Mouse (Mus musculus): ENCODE measurements around the gene Zpbp. TPM values are rescaled to one million over a fixed set of nuclear protein-coding genes. Genes with fewer than 3 reads are reported as not detected.

The Zpbp gene
- under 1 TPM; 0.30 to 0.44 TPM for total RNA-seq (2021)

- intact Hi-C loops (cut with DNase I) = loop anchor here (2.0 to 10.0 kb wide), 2 partner anchors 327 to 513 kb away; no protein-coding TSS in a partner anchor
- DNase-seq = peak; percentile 87 to 88
Measured at GRCm38 (mm10) chr11:11461635-11462560, at the start of gene Zpbp, which contains the start of gene Spata48. Gene Zpbp (minus strand): TSS chr11:11462408. Gene Spata48 (plus strand): TSS chr11:11462094.

- no peak for DNase-seq
Measured at GRCm38 (mm10) chr11:11509413-11509812, 47.2 kb upstream of the Zpbp start.

DNA sequence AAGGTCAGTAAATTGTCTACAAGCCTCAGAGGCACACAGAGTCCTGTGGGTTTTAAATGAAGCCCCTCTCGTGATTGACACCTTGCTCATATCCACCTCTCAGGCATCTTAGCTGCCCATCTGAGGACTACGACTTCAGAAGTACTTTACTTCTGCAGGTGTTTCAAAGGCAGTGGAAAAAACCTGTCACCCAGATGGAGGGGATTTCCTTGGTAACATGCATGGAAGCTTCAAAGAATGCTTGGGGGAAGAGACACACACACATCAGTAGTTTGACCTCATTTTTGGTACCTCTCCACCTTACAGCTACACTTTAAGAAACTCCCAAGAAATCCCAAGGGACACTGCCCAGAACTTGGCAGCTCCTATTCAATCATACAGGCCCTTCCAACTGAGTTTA lies 44.0 kb upstream of the Zpbp start:
- intact Hi-C loops (cut with DNase I) = no loop called here
- no peak for DNase-seq

More at GRCm38 (mm10) chr11:11509413-11509812, 47.2 kb upstream of the Zpbp start:
- intact Hi-C loops (cut with DNase I) = no loop called here

GRCm38 (mm10) chr11:11499944-11500343 lies 37.7 kb upstream of the Zpbp start:
- DNase-seq = peak in 1 of 2 experiments; percentile 5
- intact Hi-C loops (cut with DNase I) = loop anchor here (2.0 kb wide), 1 partner anchor 289 kb away; no protein-coding TSS in a partner anchor

DNA sequence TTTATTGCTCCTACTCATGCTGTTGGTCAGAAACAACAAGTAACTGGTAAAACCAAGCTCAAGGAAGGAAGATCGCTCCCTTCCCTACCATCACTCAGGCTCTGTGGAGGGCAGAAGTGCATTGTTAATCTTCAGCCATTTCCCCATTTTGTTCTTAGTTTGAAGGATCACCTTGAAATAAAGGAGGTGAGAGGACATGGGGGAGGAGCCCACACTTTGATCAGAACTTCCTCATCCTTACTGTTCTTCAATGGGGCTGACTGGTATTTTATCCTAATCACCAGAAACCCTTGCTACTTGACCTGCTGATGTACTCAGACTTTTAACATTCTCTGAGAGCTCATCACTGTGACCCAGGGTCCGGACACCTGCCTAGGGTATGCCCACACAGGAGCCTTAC lies 33.5 kb upstream of the Zpbp start:
- intact Hi-C loops (cut with DNase I) = no loop called here
- DNase-seq = no peak

- no peak for DNase-seq
- intact Hi-C loops (cut with DNase I) = no loop called here
Measured at GRCm38 (mm10) chr11:11492044-11492443, 29.8 kb upstream of the Zpbp start.

DNA sequence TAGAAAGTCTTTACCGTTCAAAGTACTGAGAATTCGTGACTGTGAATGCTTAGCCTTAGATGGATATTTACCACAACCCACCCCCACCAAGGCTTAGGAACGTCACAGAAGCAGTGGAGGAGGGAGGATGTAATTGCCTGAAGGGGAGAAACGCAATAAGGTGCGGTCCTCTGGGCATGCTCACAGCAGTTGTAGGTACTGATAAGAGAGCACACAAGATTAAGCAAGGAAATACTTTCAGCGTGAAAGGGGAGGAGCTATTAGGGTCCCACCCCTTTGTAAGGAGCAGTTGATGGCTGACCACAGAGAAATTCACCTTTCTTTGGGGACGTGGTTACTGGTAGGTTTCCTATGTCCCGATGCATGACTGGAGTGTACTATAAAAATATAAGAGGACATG lies 22.2 kb upstream of the Zpbp start:
- intact Hi-C loops (cut with DNase I) = no loop called here

GRCm38 (mm10) chr11:11468924-11469323 lies 6.7 kb upstream of the Zpbp start:
- no peak for DNase-seq
- intact Hi-C loops (cut with DNase I) = loop anchor here (10.0 kb wide), 1 partner anchor 506 kb away; no protein-coding TSS in a partner anchor

More for the DNA sequence above, 22.2 kb upstream of the Zpbp start:
- no peak for DNase-seq

DNA sequence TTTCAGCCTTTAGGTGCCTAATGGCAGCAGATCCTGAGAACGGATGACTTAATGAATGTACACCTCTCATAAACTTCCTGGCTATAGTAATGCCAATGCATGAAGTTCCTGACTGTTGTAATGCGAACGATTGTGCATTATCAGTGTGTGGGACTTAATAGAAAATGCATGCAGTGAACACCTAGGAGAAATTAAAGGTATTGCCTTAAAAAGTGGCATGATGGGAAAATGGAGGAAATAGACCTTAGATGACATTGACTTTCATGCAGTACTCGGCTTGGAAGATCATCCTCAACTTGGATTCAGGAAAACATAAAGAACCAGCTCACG lies 318 bp upstream of the Zpbp start:
- intact Hi-C loops (cut with DNase I) = loop anchor here (10.0 kb wide), 1 partner anchor 512 kb away; no protein-coding TSS in a partner anchor
- DNase-seq = no peak

- intact Hi-C loops (cut with DNase I) = no loop called here
- no peak for DNase-seq
Measured at GRCm38 (mm10) chr11:11455037-11455436, 7.2 kb downstream of the Zpbp start.

- intact Hi-C loops (cut with DNase I) = no loop called here
- no peak for DNase-seq
Measured at GRCm38 (mm10) chr11:11417356-11417755, 44.9 kb downstream of the Zpbp start.

DNA sequence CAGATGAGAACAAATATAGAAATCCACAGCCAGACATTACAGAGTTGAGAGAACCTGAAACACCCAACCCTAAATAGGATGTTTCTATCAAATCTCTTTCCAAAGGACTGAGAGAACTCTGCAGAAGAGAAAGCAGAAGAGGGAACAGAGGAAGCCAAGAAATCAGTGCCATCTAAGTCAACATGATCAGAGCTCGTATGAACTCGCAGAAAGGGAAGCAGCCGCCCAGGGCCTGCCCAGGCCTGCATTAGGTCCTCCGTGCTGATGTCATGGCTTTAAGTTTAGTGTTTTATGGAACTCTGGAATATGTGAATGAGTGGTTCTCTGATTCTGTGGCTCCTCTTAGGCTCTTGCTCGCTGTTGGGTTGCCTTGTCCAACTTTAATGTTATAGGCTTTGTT lies 48.0 kb downstream of the Zpbp start:
- DNase-seq = no peak
- intact Hi-C loops (cut with DNase I) = no loop called here

DNA sequence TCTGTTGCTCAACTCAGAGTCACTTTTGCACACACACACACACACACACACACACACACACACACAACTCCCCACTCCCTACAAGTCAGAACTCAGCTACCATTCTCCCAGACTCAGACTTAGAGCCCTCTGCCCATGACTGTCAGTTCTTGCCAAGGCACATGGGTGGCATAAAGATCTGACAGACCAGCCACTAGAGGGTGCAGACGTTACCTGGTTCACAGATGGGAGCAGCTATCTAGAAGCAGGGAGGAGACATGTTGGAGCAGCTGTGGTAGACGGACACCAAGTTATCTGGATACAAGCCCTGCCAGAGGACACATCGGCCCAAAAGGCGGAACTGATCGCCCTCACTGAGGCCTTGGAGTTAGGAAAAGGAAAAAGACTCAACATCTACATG lies 67.5 kb downstream of the Zpbp start:
- intact Hi-C loops (cut with DNase I) = no loop called here
- DNase-seq = no peak

- intact Hi-C loops (cut with DNase I) = no loop called here
- no peak for DNase-seq
Measured at GRCm38 (mm10) chr11:11393164-11393563, 69.0 kb downstream of the Zpbp start.

DNA sequence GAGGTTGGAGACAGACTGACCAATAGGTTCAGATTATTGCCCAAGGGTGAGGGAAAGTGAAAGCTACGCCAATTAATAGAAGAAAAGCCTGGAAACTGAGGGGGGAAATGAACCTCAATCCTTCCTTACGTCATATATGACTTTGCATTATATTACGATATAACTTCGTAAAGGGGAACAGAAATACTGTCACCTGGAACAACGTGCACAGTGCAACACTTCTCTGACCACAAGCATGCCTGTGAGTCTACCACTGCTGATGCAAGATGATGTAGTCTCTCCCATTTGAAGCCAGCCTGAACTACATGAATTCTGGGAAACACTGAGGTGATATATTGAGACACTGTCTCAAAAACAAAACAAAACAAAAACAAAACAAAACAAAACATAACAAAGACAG lies 90.9 kb downstream of the Zpbp start:
- no peak for DNase-seq
- intact Hi-C loops (cut with DNase I) = no loop called here

- intact Hi-C loops (cut with DNase I) = no loop called here
- no peak for DNase-seq
Measured at GRCm38 (mm10) chr11:11283512-11283911, 178.7 kb downstream of the Zpbp start.

DNA sequence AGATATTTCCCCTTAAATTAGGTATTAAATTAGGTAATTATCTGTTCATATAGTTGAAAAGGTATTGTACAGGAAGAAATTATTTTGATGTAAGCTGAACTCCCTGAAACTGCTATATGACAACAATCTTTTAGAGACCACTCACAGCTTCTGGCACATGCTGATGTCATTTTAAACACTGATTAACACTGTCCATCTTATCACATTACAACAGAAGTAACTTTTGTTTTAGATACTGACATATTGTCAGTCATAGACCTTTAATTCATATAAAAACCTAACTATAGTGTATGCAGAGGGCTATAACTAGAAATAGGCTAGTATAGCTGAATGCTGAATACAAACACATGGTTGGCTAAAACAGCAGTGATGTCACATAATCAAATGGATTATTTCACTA lies 182.1 kb downstream of the Zpbp start:
- intact Hi-C loops (cut with DNase I) = no loop called here
- DNase-seq = no peak

GRCm38 (mm10) chr11:11257348-11257747 lies 204.9 kb downstream of the Zpbp start:
- intact Hi-C loops (cut with DNase I) = no loop called here
- DNase-seq = no peak

- intact Hi-C loops (cut with DNase I) = no loop called here
Measured at GRCm38 (mm10) chr11:11242694-11243377, 219.4 kb downstream of the Zpbp start.

DNA sequence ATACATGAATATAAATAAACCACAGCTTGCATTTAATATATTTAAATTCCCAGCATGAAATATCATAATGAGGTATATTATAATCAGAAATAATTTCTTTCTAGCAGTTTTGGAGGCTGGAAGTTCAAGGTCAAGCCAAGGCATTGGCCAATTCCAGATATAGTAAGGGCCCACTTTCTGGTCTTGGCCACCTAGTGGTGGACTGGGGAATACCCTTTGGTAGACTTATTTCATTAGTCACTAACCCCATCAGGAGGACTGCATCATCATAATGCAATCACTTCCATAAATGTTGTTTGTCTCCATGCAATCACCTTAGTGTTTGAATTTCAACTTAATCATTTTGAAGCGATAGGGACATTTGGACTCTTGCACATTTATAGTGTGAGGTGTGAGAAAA lies 222.9 kb downstream of the Zpbp start:
- no peak for DNase-seq
- intact Hi-C loops (cut with DNase I) = no loop called here

More at GRCm38 (mm10) chr11:11242694-11243377, 219.4 kb downstream of the Zpbp start:
- DNase-seq = no peak

Measured in heart, postnatal 36 days (tissue).